Mouse (Mus musculus): Measurements from ENCODE around the gene Cbx7. TPM values are rescaled to one million over a fixed set of nuclear protein-coding genes. Genes with fewer than 3 reads are reported as not detected.

Cbx7 gene
- total and polyA plus RNA-seq, 3 experiments, result 8.1 to 12.4 (median 12.1) TPM

- in situ Hi-C loops (cut with MboI; ENCODE audit: low pct_ligation_motif_present, low pct_unique_long_range_greater_than_20kb, low sequenced_read_pairs) (no loop called here), dilution Hi-C loops (cut with MboI; ENCODE audit: extremely low pct_ligation_motif_present, extremely low pct_unique_long_range_greater_than_20kb, low sequenced_read_pairs) (no loop called here)
- H3K9ac ChIP-seq (ENCODE audit: insufficient read depth, low read depth), result no peak overlapping the region
- H3K27ac ChIP-seq (ENCODE audit: insufficient read depth, low read depth), result no peak overlapping the region; the same call in 1 of the 2 replicates
- H3K4me1 ChIP-seq (ENCODE audit: control insufficient read depth in 1 of 2, insufficient read depth in 2 of 2), result peaks cover 3 to 11% of the 10 kb centered on the region in 2 experiments; a peak in 2 of 4 replicates
- no peak for DNase-seq (ENCODE audit: extremely low read depth)
- no peaks in the 10 kb centered on the region for H3K79me2 ChIP-seq (replicated peaks; ENCODE audit: control insufficient read depth, extremely low read depth, insufficient read depth, poor library complexity, severe bottlenecking)
- TF ChIP-seq MYC (IDR thresholded peaks at IDR 0.05; ENCODE audit: low read depth, low read length), result no peak
- no peak for TF ChIP-seq USF1 (IDR thresholded peaks at IDR 0.05; ENCODE audit: low read depth, low read length)
- TF ChIP-seq CTCF (conservative IDR thresholded peaks at IDR 0.05 in 1 of 2, IDR thresholded peaks at IDR 0.05 in 1 of 2; ENCODE audit: low read depth in 2 of 2, low read length in 2 of 2), result no peak
- no peak for TF ChIP-seq ZKSCAN1 (IDR thresholded peaks at IDR 0.05; ENCODE audit: borderline replicate concordance, low read depth, low read length)
- TF ChIP-seq MAX (IDR thresholded peaks at IDR 0.05; ENCODE audit: low read length), result no peak
- TF ChIP-seq ZMIZ1 (IDR thresholded peaks at IDR 0.05; ENCODE audit: low read depth, low read length), result no peak
- TF ChIP-seq JUN (IDR thresholded peaks at IDR 0.05; ENCODE audit: insufficient read depth, low read depth, low read length), result no peak
- TF ChIP-seq GABPA (IDR thresholded peaks at IDR 0.05; ENCODE audit: insufficient replicate concordance, low read depth, low read length), result no peak
- no peak for TF ChIP-seq MAZ (IDR thresholded peaks at IDR 0.05; ENCODE audit: low read depth, low read length)
- TF ChIP-seq HCFC1 (IDR thresholded peaks at IDR 0.05; ENCODE audit: low read depth, low read length), result no peak
- no peak for TF ChIP-seq MXI1 (IDR thresholded peaks at IDR 0.05; ENCODE audit: low read depth, low read length)
- TF ChIP-seq ETS1 (conservative IDR thresholded peaks at IDR 0.05; ENCODE audit: low read depth, low read length), result no peak
- no peak for TF ChIP-seq E2F4 (IDR thresholded peaks at IDR 0.05; ENCODE audit: insufficient replicate concordance, low read depth, low read length)
- no peak for TF ChIP-seq RAD21 (IDR thresholded peaks at IDR 0.05; ENCODE audit: low read depth, low read length)
- TF ChIP-seq RCOR1 (conservative IDR thresholded peaks at IDR 0.05; ENCODE audit: low read depth, low read length), result no peak
- TF ChIP-seq CHD2 (IDR thresholded peaks at IDR 0.05; ENCODE audit: low read length), result no peak
- TF ChIP-seq POLR2AphosphoS2 (IDR thresholded peaks at IDR 0.05; ENCODE audit: low read depth, low read length), result no peak
- no peak for TF ChIP-seq USF2 (conservative IDR thresholded peaks at IDR 0.05; ENCODE audit: low read depth, low read length)
- no peak for TF ChIP-seq TBP (conservative IDR thresholded peaks at IDR 0.05; ENCODE audit: low read depth, low read length)
- no peak for TF ChIP-seq MEF2A (IDR thresholded peaks at IDR 0.05; ENCODE audit: borderline replicate concordance, low read depth, low read length)
- no peaks in the 10 kb centered on the region for H3K9me3 ChIP-seq (replicated peaks; ENCODE audit: low read length)
- H3K27me3 ChIP-seq (replicated peaks), result no peaks in the 10 kb centered on the region
- H3K4me2 ChIP-seq (ENCODE audit: insufficient read depth, low read depth, poor library complexity, severe bottlenecking), result no peak overlapping the region
- no peak overlapping the region for H3K4me3 ChIP-seq (replicated peaks in 1 of 3; ENCODE audit: low read depth in 2 of 3, low read length in 2 of 3, poor library complexity in 1 of 3)
- H3K36me3 ChIP-seq (replicated peaks in 1 of 2; ENCODE audit: control insufficient read depth in 1 of 2, insufficient read depth in 1 of 2, low read length in 1 of 2), result no peaks in the 10 kb centered on the region
These were observed 91.6 kb downstream of the Cbx7 start for GRCm38 (mm10) chr15:79879319-79879718.

GRCm38 (mm10) chr15:79878725-79879136 lies 92.2 kb downstream of the Cbx7 start:
- no peak overlapping the region for H3K4me3 ChIP-seq (replicated peaks in 1 of 3; ENCODE audit: low read depth in 2 of 3, low read length in 2 of 3, poor library complexity in 1 of 3)

More at GRCm38 (mm10) chr15:79878725-79879136, 92.2 kb downstream of the Cbx7 start:
- in situ Hi-C loops (cut with MboI; ENCODE audit: low pct_ligation_motif_present, low pct_unique_long_range_greater_than_20kb, low sequenced_read_pairs), result no loop called here
- Histone ChIP-seq H3K27ac (ENCODE audit: insufficient read depth, low read depth) (no peak overlapping the region), H3K4me2 (ENCODE audit: insufficient read depth, low read depth, poor library complexity, severe bottlenecking) (no peak overlapping the region), H3K36me3 (replicated peaks in 1 of 2; ENCODE audit: control insufficient read depth in 1 of 2, insufficient read depth in 1 of 2, low read length in 1 of 2) (no peaks in the 10 kb centered on the region), H3K79me2 (replicated peaks; ENCODE audit: control insufficient read depth, extremely low read depth, insufficient read depth, poor library complexity, severe bottlenecking) (no peaks in the 10 kb centered on the region), H3K9ac (ENCODE audit: insufficient read depth, low read depth) (no peak overlapping the region), H3K9me3 (replicated peaks; ENCODE audit: low read length) (no peaks in the 10 kb centered on the region), H3K27me3 (replicated peaks) (no peaks in the 10 kb centered on the region), H3K4me1 (ENCODE audit: control insufficient read depth in 1 of 2, insufficient read depth in 2 of 2) (peaks cover 3 to 11% of the 10 kb centered on the region in 2 experiments; a peak in 2 of 4 replicates)
- DNase-seq (ENCODE audit: extremely low read depth), result no peak
- dilution Hi-C loops (cut with MboI; ENCODE audit: extremely low pct_ligation_motif_present, extremely low pct_unique_long_range_greater_than_20kb, low sequenced_read_pairs), result no loop called here
- TF ChIP-seq NRF1 (IDR thresholded peaks at IDR 0.05; ENCODE audit: low read depth, low read length) (no peak), PAX5 (IDR thresholded peaks at IDR 0.05; ENCODE audit: low read length) (no peak), MXI1 (IDR thresholded peaks at IDR 0.05; ENCODE audit: low read depth, low read length) (no peak), SIN3A (IDR thresholded peaks at IDR 0.05; ENCODE audit: low read length) (no peak), CTCF (conservative IDR thresholded peaks at IDR 0.05 in 1 of 2, IDR thresholded peaks at IDR 0.05 in 1 of 2; ENCODE audit: low read depth in 2 of 2, low read length in 2 of 2) (no peak), ELF1 (IDR thresholded peaks at IDR 0.05; ENCODE audit: low read depth, low read length) (no peak), IRF4 (IDR thresholded peaks at IDR 0.05; ENCODE audit: low read depth, low read length) (no peak), TBP (conservative IDR thresholded peaks at IDR 0.05; ENCODE audit: low read depth, low read length) (no peak), RAD21 (IDR thresholded peaks at IDR 0.05; ENCODE audit: low read depth, low read length) (no peak), ZMIZ1 (IDR thresholded peaks at IDR 0.05; ENCODE audit: low read depth, low read length) (no peak), GABPA (IDR thresholded peaks at IDR 0.05; ENCODE audit: insufficient replicate concordance, low read depth, low read length) (no peak), NELFE (IDR thresholded peaks at IDR 0.05; ENCODE audit: low read depth, low read length) (no peak)
